Mouse (Mus musculus) CD4-positive naive resting alpha-beta T cell, adult 76 days (primary cell): ENCODE data around the gene Fmod. TPM values are rescaled to one million over a fixed set of nuclear protein-coding genes. Genes with fewer than 3 reads are reported as not detected.

Experiments
- total RNA-seq: library from RNA; stranded (reverse); gene quantifications from one replicate; pipeline ENCODE4 v1.2.4, GENCODE M21; 2023

Fmod gene
- not detected for total RNA-seq

DNA sequence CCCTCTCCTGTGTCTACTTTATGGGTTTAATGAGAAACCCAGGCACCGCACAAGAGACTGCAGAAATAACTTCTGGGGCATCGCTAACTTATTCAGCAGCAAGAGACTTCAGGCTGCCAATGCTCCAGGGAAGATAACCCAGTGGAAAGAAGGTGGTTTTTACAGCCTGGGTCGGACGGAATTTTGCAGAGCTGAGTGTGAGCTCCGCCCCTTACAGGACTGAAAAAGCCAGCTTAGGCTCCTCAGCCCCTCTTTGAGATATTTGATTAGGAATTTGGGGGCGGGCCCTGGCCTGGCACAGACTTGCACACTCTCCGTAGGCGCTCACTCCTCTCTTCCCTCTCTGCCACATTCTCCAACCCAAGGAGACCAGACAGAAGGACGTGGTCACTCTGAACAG is at the start of gene Fmod:
TSS of gene Fmod (plus strand) at position 83 of the 400 bp plus-strand sequence.

DNA sequence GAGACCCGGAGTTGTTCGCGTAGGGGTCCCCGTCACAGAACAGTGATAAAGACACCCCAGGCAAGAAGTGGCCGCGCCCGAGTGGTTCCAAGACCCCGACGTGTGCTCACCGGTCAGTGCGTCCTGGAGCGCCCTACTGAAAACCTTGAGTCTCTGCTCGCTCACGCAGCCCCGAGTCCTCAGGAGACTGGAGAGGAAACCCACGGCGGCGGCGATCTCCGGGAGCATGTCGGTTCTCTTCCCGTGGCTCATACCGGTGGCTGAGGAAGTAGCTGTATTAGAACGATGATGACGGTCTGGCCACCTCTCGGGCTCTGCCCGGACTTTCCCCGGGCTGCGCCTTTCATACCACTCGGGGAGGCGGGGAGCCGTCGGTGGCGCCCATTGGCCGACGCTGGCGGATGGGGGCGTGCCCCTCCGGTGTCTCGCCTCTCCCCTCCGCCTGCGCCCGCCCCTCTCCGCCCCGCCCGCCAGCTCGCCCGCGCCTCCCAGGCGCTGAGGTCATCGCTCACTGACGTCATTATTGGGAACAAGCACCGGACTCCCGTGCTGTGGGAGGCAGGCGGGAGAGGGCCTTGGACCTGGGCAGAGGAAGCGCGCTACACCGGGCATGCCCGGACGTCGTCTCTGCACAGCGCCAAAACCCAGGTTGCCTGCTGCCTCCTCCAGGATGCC is 41.9 kb downstream of the Fmod start, which contains the start of gene Btg2:
TSS of gene Btg2 (minus strand) at position 319 of the 675 bp plus-strand sequence.

Other genes with a start within 250 kb of the Fmod start
- gene Atp2b4, start 236.2 kb upstream of the Fmod start, total RNA-seq = 3.9 TPM
- gene Optc, start 129.3 kb upstream of the Fmod start, total RNA-seq = not detected
- gene Prelp, start 115.8 kb upstream of the Fmod start, total RNA-seq = not detected
- 248 TPM for gene Btg2, start 41.9 kb downstream of the Fmod start, total RNA-seq
- not detected for gene Chit1, start 74.0 kb downstream of the Fmod start, total RNA-seq
- not detected for gene Chil1, start 144.9 kb downstream of the Fmod start, total RNA-seq
- gene Mybph, start 156.2 kb downstream of the Fmod start, total RNA-seq = not detected
- not detected for gene Adora1, start 198.2 kb downstream of the Fmod start, total RNA-seq